Mouse (Mus musculus) small intestine, adult 2 months (tissue): ENCODE results near the gene Mlkl.

Experiments
- CTCF ChIP-seq: fragments of 200-500 bp; IDR thresholded peaks from 2 replicates; pipeline ENCODE4 v1.5.1; 2012; ENCODE audit warnings: low read depth, mild to moderate bottlenecking, control low read depth, inconsistent platforms, low read length, moderate library complexity, mixed read lengths; ENCODE audit not compliant: insufficient replicate concordance, insufficient read length; ENCODE audit errors: extremely low read depth
- POLR2A ChIP-seq: fragments of 200-500 bp; IDR thresholded peaks from 2 replicates; pipeline ENCODE4 v1.6.1; 2012; ENCODE audit warnings: low read depth, mild to moderate bottlenecking, control low read depth, inconsistent platforms, low read length, moderate library complexity

DNA sequence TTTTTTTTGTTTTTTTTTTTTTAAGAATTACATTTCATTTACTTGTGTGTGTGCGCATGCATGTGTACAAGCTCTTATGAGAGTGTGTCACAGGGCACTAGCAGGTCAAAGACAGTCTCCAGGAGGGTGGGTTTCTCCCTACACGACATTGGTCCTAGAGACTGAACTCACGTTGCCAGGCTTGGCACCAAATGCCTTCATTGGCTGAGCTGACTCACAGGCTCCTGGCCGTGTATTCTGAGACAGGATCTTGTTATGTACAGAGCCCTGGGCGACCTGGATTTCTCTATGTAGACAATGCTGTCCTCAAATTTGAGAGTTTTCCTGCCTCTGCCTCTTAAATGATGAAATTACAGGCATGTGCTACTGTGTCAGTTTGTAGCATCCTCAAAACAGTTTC, 22.0 kb upstream of the Mlkl start:
- no peak for TF ChIP-seq POLR2A
- no peak for TF ChIP-seq CTCF
